Mouse (Mus musculus) fibroblast of lung, adult 2 months (primary cell): ENCODE measurements around the gene Il11.

Source experiments
- DNase-seq: peaks from one replicate; pipeline ENCODE4 v3.0.0-alpha.2; 2011; ENCODE audit warnings: low read depth

The Il11 gene

DNA sequence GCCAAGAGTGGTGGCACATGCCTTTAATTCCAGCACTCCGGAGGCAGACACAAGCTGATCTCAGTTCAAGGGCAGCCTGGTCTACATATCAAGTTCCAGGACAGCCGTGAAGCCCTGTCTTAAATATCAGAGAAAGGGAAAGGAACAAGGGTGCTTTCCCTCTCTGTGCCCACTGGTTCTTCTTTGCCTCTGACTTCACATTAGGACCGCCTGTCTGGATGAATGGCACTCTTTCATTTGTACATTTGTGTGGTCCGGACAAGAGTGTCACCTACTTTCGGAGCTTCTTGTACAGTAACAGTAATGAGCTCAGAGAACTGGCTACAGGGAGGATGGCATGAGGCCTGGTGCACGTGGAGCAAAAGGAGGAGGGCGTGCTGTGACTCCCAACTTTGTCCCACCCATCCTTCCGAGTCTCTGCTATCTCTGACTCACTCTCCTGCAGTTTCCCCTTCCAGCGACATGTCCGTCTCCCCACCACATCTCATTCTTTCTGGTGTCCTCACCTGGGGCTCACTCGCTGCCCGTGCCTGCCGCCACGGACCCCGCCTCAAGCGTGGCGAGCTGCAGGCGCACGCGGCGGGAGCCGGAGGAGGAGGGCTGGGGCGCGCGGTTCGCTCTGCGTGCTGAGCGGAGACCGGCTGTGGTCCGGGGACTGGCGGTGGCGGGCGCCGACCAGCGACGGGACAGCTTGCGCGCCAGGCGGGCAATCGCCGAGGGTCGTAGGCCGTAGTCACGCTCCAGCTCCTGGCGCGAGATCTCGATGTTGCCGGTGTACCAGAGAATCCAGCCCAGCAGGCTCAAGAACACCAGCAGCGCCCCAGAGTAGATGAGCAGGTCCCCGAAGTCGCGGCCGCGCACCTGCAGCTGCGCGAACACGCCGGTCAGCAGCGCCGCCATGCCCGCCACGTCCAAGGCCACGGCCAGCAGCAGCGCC is 6.1 kb upstream of the Il11 start:
- no peak for DNase-seq

DNA sequence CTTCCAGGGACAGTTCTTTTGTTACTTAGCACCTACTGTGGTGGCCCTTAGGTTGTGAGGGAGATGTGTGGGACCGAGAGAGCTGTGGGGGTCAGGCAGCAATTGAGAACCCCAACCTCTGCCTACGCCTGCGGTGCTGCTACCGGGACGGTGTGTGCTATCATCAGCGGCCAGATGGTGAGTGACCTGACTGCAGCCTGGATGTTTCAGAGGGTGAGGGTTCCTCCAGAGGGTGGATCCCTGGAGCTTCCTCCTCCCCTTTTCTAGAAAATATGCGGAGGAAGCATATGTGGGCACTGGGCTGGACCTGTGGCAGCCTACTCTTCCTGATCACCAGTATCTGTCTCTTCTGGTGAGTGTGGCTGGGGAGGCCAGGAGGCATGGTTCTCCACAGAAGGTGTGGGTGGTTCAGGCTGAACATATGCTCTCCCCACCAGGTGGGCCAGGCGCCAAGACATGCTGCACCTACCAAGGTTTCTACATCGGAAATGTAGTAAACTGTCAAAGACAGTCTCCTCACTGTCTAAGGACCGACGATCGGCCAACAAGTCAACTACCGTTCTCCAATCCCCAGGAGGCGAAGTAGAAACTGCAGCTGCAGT is 1.1 kb upstream of the Il11 start:
- no peak for DNase-seq

DNA sequence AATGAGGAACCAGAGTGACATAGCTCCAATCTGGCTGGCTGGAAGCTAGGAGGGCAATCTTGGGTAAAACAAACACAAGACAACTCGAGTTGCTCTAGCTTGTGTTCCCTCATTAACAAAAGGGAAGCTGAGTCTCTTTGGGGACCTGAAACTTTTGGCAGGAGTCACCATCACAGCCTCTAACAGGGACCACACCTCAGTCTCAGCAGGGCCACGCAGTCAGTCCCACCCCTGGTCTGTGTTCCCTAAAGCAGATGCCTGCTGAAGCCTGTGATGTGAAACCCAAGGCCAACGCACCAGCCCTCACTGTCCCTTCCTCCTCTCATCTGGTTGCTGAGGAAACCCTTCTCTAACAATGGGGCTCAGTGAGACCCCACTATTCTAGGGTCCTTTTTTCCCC is 529 bp downstream of the Il11 start:
- DNase-seq: no peak

DNA sequence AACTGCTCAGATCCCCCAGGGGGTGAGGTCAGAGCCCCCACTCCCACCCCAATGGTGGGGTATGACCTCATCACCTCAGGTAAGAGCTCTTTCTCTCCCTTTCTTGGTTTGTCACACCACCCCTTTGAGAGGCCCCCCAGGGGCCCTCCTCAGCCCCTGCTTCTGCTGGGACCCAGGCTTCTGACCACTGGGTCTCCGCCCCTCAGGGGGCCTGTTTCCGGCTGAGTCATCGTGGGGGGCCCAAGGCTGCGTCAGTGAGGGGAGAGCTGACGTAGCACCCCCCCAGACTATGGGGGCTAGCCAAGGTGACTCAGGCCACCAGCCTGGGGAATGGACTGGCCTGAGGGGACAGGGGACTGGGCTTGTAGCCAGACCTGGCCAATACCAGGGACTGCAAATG is 2.7 kb downstream of the Il11 start:
- no peak for DNase-seq

DNA sequence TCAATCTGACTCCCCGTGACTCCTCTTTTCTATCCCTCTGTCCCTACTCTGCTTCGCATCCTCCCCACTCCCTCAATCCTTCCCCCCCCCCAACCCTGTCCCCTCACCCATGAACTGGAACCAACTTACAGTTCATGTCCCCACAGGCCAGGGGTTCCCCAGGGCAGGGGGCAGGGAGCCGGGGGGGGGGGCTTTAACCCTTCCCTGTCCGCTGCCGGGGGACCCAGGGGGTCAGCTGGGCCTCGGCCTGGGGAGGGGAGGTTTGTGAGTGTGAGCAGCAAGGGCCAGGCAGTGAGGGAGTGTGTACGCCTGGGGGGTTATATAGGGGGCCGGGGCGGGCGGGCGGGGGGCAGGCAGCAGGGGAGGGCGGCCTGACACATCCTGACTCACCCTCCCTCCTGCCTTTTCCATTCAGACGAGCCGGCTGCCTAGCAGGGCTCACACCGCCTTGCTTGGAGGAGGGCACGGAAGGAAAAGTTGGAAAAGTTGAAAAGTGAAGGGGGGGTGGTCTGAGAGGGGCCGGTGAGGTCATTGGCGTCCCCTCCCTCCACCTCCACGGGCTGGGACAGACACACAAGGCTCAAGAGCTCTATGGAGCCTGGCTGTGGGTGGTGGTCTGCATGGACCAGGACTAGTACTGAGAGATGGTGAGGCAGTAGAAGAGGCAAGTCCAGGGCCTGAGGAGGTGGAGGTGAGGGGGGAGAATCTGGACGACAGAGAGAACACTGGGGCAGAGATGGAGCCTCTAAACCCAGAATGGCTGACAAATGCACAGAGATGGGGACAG is 4.6 kb downstream of the Il11 start:
- DNase-seq: no peak

DNA sequence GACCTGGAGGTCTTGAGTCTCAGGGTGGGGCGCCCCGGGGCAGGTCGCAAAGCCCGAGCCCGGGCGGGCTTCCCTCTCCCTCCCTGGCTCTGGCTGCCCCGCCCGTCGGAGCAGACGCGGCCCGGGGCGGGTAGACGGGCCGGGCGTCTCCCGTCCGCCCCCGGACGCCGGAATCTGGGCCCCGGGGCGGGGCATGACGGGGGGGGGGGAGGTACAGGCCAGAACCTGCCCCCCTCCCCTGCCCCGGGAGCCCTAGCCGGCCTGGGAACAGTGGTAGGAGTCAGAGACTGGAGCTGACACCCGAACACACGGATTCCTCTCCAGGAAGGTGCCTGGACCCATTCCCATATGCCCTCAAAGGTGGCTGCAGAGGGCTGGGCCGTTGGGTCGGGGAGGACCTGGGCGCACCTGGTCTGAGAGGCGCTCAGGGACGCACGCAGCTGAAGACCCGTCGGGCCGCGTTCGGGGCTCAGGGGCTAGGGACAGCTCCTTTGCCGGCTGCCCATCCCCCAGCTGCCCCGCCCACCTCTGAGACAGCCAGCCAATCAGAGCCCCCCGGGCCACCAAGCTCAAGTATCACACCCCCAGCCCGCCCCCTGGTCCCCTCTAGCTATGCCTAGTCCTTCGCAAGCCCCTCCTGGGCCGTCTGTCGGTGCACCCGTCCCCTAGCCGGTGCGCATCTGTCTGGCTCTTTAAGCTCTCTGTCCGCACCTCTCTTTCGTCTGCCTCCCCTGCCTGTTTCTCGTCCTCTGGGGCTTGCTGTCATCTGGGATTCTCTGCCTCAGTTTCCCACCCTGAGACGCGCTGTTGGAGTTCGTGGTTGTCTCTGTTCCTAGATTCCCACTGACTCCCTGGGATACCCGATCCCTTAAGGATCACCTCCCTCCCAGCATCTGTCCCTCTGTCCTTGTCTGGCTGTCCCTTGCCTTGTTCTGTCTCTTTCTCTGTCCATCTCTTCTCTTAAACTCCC is 5.5 kb downstream of the Il11 start:
- no peak for DNase-seq

DNA sequence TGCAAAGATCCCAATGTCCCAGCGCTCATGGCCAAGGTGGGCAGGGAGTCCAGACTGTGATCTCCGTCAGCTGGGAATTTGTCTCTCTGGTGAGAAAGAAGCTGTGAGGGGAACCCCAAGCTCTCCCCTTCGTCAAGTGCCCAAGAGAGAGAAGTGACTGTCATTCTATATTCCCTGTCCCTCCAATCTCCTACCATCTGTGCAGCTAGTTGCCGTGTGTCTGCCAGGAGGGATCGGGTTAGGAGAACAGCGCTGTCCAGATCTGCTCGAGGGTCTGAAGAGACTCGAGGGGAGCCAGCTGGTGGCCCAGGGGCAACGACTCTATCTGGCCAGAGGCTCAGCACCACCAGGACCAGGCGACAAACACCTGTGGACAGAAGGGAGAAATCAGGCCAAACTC is 6.5 kb downstream of the Il11 start:
- no peak for DNase-seq

DNA sequence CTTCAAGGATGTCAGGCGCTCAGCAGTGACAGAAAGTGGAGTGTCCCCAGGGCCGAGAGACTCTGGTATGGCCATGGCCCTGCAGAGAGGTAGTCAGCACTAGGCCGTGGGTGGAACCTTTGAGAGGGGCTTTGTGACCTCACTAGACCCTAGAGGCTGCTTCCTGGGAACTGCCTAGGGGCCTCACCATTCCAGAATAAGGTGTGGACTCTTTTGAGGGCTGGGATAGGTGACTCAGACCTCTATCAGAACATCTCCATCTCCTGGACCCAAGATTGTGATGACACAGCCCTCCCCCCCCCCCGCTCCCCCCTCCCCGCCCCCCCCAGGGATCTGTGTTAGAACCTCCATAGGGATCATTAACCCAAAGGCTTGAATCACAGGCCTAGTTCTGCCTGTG is 11.5 kb downstream of the Il11 start, which contains the start of gene Fam71e2:
Gene Fam71e2 (minus strand): TSS at position 101 of the 400 bp plus-strand sequence.
- no peak for DNase-seq

DNA sequence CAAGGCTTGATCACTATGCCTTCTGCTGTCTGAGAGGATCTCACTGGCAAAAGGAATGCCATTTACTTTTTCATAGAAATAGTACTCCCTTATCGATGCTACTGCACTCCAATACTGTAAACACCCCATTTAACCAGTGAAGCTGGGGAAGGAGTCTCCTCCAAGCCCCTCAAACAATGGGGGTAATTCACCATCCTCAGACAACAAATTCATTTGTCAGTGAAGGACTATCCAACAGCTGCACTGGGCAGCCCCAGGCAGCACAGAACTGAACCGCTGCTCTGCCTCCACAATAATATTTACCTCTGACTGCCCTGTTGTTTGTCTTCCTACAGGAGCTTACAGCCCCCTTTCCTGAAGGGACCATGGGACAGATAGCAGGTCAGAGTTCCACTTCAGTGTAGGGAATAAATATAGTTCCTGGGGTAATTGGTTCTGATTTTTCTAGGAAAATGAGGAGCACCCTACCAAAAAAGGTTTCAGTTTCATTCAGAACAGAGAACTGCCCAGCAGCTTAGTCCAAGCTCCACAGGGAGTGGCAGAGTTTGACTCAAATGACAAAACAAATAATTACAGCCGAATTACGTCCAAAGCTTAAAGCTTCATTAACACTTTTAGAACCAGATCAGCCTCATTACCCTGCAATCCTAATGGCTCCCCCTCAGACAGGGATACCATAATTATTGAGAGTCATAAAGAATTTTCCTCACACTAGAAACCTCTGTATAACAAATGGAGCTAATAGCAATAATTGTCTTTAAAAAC is 17.5 kb downstream of the Il11 start:
- DNase-seq: no peak

DNA sequence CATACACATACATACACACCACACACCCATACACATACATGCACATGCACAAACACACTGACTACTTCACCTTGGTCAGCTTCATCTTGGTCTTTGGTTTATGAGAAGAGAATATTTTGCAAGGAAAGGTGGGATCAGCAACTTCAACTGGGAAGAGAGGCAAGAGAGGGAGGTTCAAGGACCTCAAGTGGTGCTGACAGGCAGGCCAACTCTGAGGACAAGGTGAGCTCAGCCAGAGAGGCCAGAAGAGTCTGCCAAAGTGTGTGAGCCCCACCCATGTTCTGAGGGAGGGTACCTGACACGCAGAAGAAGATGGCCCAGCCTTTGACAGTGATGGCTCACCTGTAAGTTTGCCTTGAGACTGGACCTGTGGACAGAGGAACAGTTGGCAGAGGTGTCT is 23.0 kb downstream of the Il11 start:
- DNase-seq: no peak

DNA sequence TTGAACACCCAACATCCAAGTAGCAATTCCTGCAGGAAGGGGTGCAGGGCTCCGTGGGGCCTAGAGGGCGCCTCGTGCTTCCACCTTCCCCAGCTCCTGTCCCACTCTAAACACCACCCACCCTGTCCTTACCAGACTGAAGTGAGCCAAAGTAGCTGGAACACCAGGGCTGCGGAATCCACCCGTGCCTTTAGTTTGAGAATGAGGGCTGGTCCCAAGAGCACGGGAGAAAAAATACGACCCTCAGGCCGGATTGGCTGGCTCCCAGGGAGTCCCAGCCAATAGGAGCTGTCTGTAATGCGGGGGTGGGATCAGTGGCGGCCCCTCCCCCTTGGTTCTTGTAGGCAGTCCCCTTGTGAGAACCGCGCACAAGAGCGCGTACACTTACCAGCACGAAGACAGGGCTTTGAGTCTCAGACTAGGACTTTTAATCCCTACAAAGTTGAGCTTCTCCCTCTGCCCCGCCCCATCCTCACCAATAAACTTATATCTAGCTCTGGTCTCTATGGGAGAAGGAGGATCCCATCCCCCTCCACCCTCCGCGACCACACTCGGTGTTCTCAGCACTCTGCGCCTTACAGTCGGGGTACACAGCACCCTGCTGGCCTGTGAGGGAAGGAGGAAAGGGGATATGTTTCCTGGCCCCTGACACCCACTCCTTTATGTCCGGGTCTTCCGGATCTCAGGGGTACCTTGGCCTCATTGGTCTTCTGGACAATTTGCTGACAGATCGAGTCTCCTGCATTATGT is 29.7 kb downstream of the Il11 start, which contains the start of gene Cox6b2:
Gene Cox6b2 (minus strand): TSS at position 274 of the 750 bp plus-strand sequence.
- no peak for DNase-seq

DNA sequence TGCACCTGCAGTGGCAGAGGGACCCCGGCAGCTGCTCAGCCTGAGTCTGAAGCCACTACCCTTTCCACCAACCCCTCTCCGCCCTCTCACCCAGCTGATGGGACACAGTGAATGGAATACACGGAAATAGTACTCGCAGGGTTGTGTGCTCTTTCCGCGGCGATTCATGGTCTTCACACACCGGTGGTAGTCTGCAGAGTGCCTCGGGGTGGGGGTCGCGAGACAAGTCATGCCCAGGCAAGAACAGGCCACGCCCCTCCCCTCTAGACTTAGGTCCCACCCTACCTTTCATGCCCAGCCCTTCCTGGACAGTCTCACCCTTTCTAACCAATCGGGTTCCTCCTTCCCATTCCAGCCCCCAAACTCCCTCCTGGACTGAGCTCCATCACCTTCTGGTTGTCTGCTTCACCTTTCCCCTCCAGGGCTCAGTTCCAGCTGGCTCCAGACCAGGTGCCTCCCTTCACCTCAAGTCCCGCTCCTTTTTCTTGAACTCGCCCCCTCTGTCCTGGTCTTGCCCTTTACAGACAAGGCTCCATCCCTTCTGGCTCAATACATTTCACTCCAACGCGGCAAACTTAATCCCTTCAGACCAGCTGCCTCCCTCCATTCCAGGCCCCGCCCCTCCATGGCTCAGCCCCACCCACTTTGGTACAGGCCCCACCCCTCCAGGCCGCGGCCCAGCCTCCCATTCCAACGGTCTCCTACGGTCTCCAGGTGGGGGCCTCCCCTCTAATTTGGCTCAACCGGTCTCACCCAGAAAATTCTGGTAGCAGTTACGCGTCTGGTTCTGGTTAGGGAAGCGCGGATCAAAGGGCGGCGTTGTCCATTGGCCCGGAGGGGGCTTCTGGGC is 30.5 kb downstream of the Il11 start:
- DNase-seq: no peak

DNA sequence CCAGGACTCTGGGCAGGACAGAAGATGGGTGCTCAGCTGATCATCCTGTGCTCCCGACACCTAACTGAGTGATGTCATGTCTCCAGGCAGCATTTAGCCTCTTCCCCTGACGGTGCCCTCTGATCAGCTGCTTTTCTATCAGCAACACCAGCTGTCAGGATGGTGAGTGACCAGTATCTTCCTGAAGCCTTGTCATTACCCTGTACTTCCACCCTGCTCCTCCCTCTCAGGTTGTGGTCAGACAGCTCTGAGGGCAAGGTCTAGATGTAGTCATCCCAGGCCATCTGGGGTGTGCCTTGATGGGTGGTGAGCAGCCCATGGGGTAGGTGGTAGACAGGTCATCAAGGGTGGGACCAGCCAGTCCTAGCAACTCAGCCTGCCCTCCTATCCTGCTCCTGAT is 33.5 kb downstream of the Il11 start:
- DNase-seq: no peak

DNA sequence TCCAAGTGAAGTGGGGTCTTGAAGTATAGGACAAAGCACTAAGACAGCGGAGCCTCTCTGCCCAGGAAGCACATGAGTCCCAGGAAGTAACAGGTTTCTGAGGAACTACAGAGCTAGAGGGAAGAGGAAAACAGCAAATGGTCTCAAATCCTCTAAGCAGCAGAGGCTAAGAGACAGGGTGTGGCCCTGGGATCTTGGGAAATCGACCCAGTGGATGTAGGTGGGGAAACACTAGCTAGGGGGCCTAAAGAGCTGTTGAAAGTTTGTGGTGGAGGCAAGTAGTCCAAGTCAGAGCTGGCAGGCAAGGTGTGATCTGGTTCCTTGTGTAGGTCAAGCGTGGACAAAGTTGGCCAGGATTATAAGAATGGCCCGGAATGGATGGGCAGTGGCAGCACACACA is 34.3 kb downstream of the Il11 start:
- no peak for DNase-seq

DNA sequence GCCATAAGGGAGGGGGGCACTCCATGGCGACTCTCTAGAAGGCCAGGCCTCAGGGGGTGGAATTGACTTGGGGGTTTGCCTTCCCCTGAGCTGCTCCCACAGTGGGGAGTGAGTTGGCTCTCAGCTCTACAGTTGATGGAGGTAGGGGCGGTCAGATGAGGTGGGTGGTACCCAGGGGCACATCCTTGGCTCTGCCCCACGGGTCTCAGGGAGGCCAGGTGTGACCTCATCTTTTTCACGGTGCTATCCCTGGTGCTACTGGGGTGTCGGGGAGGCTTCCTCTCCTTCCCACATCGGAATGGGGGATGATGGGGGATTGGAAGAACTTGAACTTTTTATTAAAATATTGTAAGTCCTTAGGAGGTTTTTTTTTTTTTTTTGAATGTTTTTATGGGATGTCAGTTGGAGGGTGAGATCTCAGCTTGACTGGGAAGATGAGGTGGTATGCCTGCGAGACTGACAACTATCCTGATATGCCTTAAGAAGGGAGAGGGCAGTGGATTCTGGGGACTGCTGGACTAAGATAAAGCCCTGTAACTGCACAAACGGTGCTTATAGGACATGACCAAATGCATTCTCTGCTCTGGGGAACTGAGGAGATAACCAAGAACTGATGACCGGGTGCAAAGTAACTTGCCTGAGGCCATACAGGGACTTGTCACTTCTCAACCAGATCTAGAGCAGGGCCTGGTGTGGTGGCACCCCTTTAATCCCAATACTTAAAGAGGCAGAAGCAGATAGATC is 35.3 kb downstream of the Il11 start:
- no peak for DNase-seq

DNA sequence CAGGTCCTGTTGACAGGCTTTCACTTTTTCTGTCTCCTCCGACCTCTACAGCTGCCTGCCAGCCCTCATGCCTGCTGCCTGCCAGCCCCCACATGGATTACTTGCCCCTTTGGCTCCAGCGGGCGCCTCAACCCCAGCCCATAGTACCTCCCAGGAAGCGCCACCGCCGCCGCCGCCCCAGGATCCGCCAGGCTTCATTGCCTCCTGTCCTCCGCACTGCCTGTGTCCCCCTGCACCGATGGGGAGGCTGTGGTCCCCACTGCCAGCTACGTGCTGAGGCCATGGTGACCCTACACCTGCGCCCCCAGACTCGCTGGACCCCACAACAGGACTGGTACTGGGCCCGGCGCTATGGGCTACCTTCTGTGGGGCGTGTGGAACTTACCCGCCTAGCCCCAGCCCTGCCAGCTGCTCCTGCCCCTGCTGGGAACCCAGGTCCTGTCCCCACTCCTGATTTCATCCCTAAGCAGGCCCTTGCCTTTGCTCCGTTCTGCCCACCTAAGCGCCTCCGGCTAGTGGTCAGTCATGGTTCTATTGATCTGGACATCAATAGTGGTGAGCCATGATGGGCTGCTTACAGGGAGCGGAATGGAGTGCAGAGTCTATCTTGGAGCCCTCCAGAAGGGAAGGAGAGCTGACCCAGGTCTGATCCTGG is 36.2 kb downstream of the Il11 start:
- DNase-seq: no peak

DNA sequence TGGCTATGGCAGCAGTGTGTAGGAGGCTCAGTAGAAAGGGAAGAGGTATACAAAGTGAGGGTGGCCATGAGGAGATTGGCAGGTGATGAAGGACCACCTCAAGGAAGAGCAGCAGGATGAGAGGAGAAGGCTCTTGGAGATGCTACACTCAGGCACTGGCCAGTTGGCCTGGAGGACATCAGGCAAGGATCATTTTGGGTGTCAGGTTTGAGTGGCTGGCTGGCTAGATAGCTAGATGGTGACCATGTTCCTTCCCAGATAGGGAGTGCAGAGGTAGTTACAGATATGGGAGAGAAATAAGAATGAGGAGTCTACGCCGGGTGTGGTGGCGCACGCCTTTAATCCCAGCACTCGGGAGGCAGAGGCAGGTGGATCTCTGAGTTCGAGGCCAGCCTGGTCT is 37.8 kb downstream of the Il11 start:
- DNase-seq: no peak

DNA sequence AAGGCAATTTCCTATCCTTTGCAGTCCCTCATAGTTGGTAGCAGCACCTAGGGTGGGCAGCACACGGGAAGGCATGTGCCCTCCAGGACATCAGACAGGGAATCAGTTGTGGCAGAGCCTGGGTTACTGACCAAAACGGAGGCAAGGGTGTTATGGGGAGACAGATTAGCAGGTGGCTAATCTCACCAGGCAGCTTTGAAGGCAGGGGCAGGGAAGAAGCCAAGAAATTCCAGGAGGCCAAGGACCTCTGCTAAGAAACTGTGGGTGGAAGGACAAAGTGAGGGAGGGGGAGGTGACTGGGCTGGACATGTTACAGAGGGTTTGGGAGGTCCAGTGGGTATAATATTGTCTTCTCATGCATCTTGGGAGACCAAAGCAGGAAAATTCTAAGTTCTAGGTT is 39.3 kb downstream of the Il11 start:
- DNase-seq: no peak
